Comparison of ENCODE assay signal across 8 mouse cellular contexts in the genomic region with DNA sequence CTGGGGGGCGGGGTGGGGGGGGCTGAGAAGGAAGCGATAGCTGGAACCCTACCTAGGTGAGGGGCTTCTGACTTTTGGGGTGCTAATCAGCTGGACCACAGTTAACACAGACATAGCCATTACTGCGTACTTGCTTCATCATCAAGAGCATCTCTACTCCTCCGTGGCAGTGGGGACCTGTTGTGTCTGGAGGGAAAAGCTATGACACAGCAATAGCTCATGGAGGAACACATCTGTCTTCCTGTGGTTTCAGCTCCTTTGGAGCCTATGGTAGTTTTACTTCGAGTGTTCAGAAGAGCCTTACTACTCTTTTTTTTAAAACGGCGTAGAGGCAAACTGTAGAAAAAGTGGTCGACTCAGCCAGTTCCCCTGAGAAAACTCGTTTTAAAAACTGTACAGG. TPM values are rescaled to one million over a fixed set of nuclear protein-coding genes. Genes with fewer than 3 reads are reported as not detected.
DNase-seq lines count a peak whose midpoint lies in the region; ATAC-seq and TF ChIP-seq lines count a peak whose summit lies in the region.

No protein-coding gene starts in this region.

- peaks cover 7% of the 10 kb centered on the region for H3K4me1 ChIP-seq in heart, embryonic 12.5 days (replicated peaks)
- H3K4me1 ChIP-seq in ES-E14 (ENCODE audit: control insufficient read depth in 2 of 2, insufficient read depth in 2 of 2, low read length in 2 of 2, poor library complexity in 1 of 2): no peaks in the 10 kb centered on the region
- H3K4me1 ChIP-seq in forebrain, embryonic 16.5 days (replicated peaks; ENCODE audit: control insufficient read depth, insufficient read depth, low read length): peaks cover 11% of the 10 kb centered on the region

- H3K79me2 ChIP-seq in macrophage (ENCODE audit: inconsistent target): no peaks in the 10 kb centered on the region; the same call in 1 of the 2 replicates

- H3K27me3 ChIP-seq in heart, embryonic 12.5 days (replicated peaks): no peaks in the 10 kb centered on the region
- no peaks in the 10 kb centered on the region for H3K27me3 ChIP-seq in forebrain, embryonic 16.5 days (replicated peaks; ENCODE audit: control insufficient read depth, insufficient read depth, low read length)

- in situ Hi-C loops in ES-E14 (cut with MboI; ENCODE audit: low sequenced_read_pairs in 2 of 2, unreplicated experiment in 2 of 2): no loop called here

- peak overlapping the region; percentile 91 for H3K4me2 ChIP-seq in heart, embryonic 12.5 days
- H3K4me2 ChIP-seq in forebrain, embryonic 16.5 days (ENCODE audit: low read length): peak overlapping the region; percentile 67

- 0 out of 2 replicates have a peak, but pooled peaks have one; percentile 10 for ATAC-seq in heart, embryonic 12.5 days (ENCODE audit: insufficient number of reproducible peaks, low FRiP score)
- no peak; the same call in 1 of the 2 replicates for ATAC-seq in forebrain, embryonic 16.5 days

- H3K27ac ChIP-seq in heart, embryonic 12.5 days (ENCODE audit: poor library complexity, severe bottlenecking): peak overlapping the region; percentile 78; the same call in 1 of the 2 replicates
- H3K27ac ChIP-seq in ES-E14 (ENCODE audit: insufficient read depth, low read depth, low read length, poor library complexity, severe bottlenecking): no peak overlapping the region
- H3K27ac ChIP-seq in forebrain, embryonic 16.5 days (ENCODE audit: low read length): no peak overlapping the region
- H3K27ac ChIP-seq in macrophage: no peak overlapping the region

- no peak for DNase-seq in heart, adult 11 months
- no peak for DNase-seq in ES-E14 (ENCODE audit: low read depth, low spot score)
- no peak for DNase-seq in left cerebral cortex, postnatal 10 days (ENCODE audit: extremely low spot score in 1 of 2, low spot score in 2 of 2)
- DNase-seq in yolk sac, embryonic 10.5 days (ENCODE audit: low spot score): no peak
- no peak for DNase-seq in adrenal gland, postnatal 10 days

- H3K36me3 ChIP-seq in heart, embryonic 12.5 days: peaks cover 25% of the 10 kb centered on the region
- H3K36me3 ChIP-seq in ES-E14 (ENCODE audit: control insufficient read depth, insufficient read depth, low read length, poor library complexity, severe bottlenecking) (no peaks in the 10 kb centered on the region), macrophage (ENCODE audit: inconsistent target) (peaks cover 21% of the 10 kb centered on the region; the same call in 1 of the 2 replicates)
- H3K36me3 ChIP-seq in forebrain, embryonic 16.5 days (ENCODE audit: control insufficient read depth, insufficient read depth): peaks cover 16% of the 10 kb centered on the region

- WGBS in heart, embryonic 12.5 days: 44% methylated on average over 9 of the region's 9 CpGs
- 51% methylated on average over 9 of the region's 9 CpGs for WGBS in forebrain, embryonic 16.5 days
- WGBS in macrophage (ENCODE audit: missing documents): 7% methylated on average over 9 of the region's 9 CpGs

- intact Hi-C loops in left cerebral cortex, postnatal 10 days (cut with DNase I): no loop called here

- 0 out of 2 replicates have a peak, but pooled peaks cover 3% of the 10 kb centered on the region for H3K9me3 ChIP-seq in heart, embryonic 12.5 days (replicated peaks)
- no peaks in the 10 kb centered on the region for H3K9me3 ChIP-seq in ES-E14 (ENCODE audit: control insufficient read depth, insufficient read depth, low read depth, low read length)
- H3K9me3 ChIP-seq in forebrain, embryonic 16.5 days (ENCODE audit: control insufficient read depth, low read length): no peaks in the 10 kb centered on the region

- peak overlapping the region; percentile 95 for H3K4me3 ChIP-seq in heart, embryonic 12.5 days
- H3K4me3 ChIP-seq in ES-E14 (ENCODE audit: insufficient read depth in 1 of 2, low read depth in 1 of 2, low read length in 2 of 2, poor library complexity in 1 of 2, severe bottlenecking in 1 of 2): peak overlapping the region; percentile 72 to 90
- H3K4me3 ChIP-seq in forebrain, embryonic 16.5 days (replicated peaks; ENCODE audit: low read length): peak overlapping the region; percentile 68
- H3K4me3 ChIP-seq in macrophage (ENCODE audit: inconsistent target): peak overlapping the region; percentile 94

- peak overlapping the region; percentile 89 for H3K9ac ChIP-seq in heart, embryonic 12.5 days
- peak overlapping the region; percentile 70; the same call in 1 of the 2 replicates for H3K9ac ChIP-seq in ES-E14 (ENCODE audit: insufficient read depth, low read depth, low read length, poor library complexity, severe bottlenecking)
- H3K9ac ChIP-seq in forebrain, embryonic 16.5 days (replicated peaks; ENCODE audit: low read depth, low read length): peak overlapping the region; percentile 85

TF ChIP-seq in ES-E14, 5 proteins besides CTCF, POLR2A, EP300 and RAD21:
- TF ChIP-seq ZNF384 (IDR thresholded peaks at IDR 0.05; ENCODE audit: low read depth, low read length) (no peak), MAFK (IDR thresholded peaks at IDR 0.05; ENCODE audit: insufficient read depth, low read depth, low read length) (no peak), CHD2 (IDR thresholded peaks at IDR 0.05; ENCODE audit: low read depth, low read length) (no peak), HCFC1 (IDR thresholded peaks at IDR 0.05; ENCODE audit: borderline replicate concordance, insufficient read depth, low read length) (no peak), ZC3H11A (IDR thresholded peaks at IDR 0.05; ENCODE audit: borderline replicate concordance, low read depth, low read length) (no peak)

RNA-seq across cellular contexts. Expression of a gene that starts 0.7 kb away (rescaled TPM):
- 4.6 and 5.4 TPM in 2 replicates for polyA plus RNA-seq in heart, embryonic 12.5 days (2016; fragmentation: Nextera tagmentation; extraction: Ambion mirVana)
- total RNA-seq in ES-E14 (2012; rRNA removed): 3.7 and 4.7 TPM in 2 replicates
- polyA plus RNA-seq in forebrain, embryonic 16.5 days (2015; fragmentation: Nextera tagmentation; extraction: Ambion mirVana): 25.1 and 25.9 TPM in 2 replicates
- total RNA-seq in macrophage (2018; cell fraction: chromatin; rRNA removed): 10 to 100 TPM in 12 of 26 experiments, 1 to 10 TPM in 13, under 1 TPM in 1; 1.00 to 37.7 (median 8.2) TPM
- 1 to 10 TPM in 8 of 26 experiments, under 1 TPM in 18; 0.06 to 2.8 (median 0.41) TPM for total RNA-seq in macrophage (2018; cell fraction: cytosol; rRNA removed)
- total RNA-seq in macrophage (2018; cell fraction: nucleus; rRNA removed): 10 to 100 TPM in 8 of 26 experiments, 1 to 10 TPM in 16, under 1 TPM in 2; 0.93 to 34.4 (median 7.4) TPM
- 1.1 to 3.3 TPM (median 2.3 TPM) in 3 replicates for polyA plus RNA-seq in macrophage (2018)
- total RNA-seq in left cerebral cortex, postnatal 10 days (2021): 10 to 100 TPM; 17.5 to 18.7 TPM
- total RNA-seq in adrenal gland, postnatal 10 days (2021): 1 to 10 TPM; 3.5 to 7.5 TPM

RNA-seq across cellular contexts. Expression of a gene that starts 8.6 kb away (rescaled TPM):
- polyA plus RNA-seq in heart, embryonic 12.5 days (2016; fragmentation: Nextera tagmentation; extraction: Ambion mirVana): not detected in 2 replicates
- total RNA-seq in ES-E14 (2012; rRNA removed): not detected in 2 replicates
- polyA plus RNA-seq in forebrain, embryonic 16.5 days (2015; fragmentation: Nextera tagmentation; extraction: Ambion mirVana): not detected in 2 replicates
- not detected for total RNA-seq in macrophage (2018; cell fraction: chromatin; rRNA removed)
- not detected for total RNA-seq in macrophage (2018; cell fraction: cytosol; rRNA removed)
- not detected for total RNA-seq in macrophage (2018; cell fraction: nucleus; rRNA removed)
- polyA plus RNA-seq in macrophage (2018): not detected in 3 replicates
- total RNA-seq in left cerebral cortex, postnatal 10 days (2021): not detected
- total RNA-seq in adrenal gland, postnatal 10 days (2021): not detected

RNA-seq across cellular contexts. Expression of a gene that starts 18.6 kb away (rescaled TPM):
- 0.10 and 0.12 TPM in 2 replicates for polyA plus RNA-seq in heart, embryonic 12.5 days (2016; fragmentation: Nextera tagmentation; extraction: Ambion mirVana)
- not detected in 2 replicates for total RNA-seq in ES-E14 (2012; rRNA removed)
- not detected in 2 replicates for polyA plus RNA-seq in forebrain, embryonic 16.5 days (2015; fragmentation: Nextera tagmentation; extraction: Ambion mirVana)
- not detected for total RNA-seq in macrophage (2018; cell fraction: chromatin; rRNA removed)
- total RNA-seq in macrophage (2018; cell fraction: cytosol; rRNA removed): not detected
- total RNA-seq in macrophage (2018; cell fraction: nucleus; rRNA removed): not detected
- not detected in 3 replicates for polyA plus RNA-seq in macrophage (2018)
- not detected for total RNA-seq in left cerebral cortex, postnatal 10 days (2021)
- total RNA-seq in adrenal gland, postnatal 10 days (2021): not detected

RNA-seq across cellular contexts. Expression of a gene that starts 19.4 kb away (rescaled TPM):
- polyA plus RNA-seq in heart, embryonic 12.5 days (2016; fragmentation: Nextera tagmentation; extraction: Ambion mirVana): 3.6 and 4.8 TPM in 2 replicates
- total RNA-seq in ES-E14 (2012; rRNA removed): 5.3 and 5.7 TPM in 2 replicates
- polyA plus RNA-seq in forebrain, embryonic 16.5 days (2015; fragmentation: Nextera tagmentation; extraction: Ambion mirVana): 11.5 and 13.6 TPM in 2 replicates
- 10 to 100 TPM in 3 of 26 experiments, 1 to 10 TPM in 23; 1.5 to 11.5 (median 4.5) TPM for total RNA-seq in macrophage (2018; cell fraction: chromatin; rRNA removed)
- 1 to 10 TPM in 19 of 26 experiments, under 1 TPM in 7; 0.25 to 4.9 (median 2.5) TPM for total RNA-seq in macrophage (2018; cell fraction: cytosol; rRNA removed)
- 10 to 100 TPM in 2 of 26 experiments, 1 to 10 TPM in 23, under 1 TPM in 1; 0.78 to 10.3 (median 3.5) TPM for total RNA-seq in macrophage (2018; cell fraction: nucleus; rRNA removed)
- 1.9 to 2.7 TPM (median 1.9 TPM) in 3 replicates for polyA plus RNA-seq in macrophage (2018)
- 10 to 100 TPM in 1 of 2 experiments, 1 to 10 TPM in 1; 8.8 to 11.0 TPM for total RNA-seq in left cerebral cortex, postnatal 10 days (2021)
- 1 to 10 TPM; 5.5 to 8.2 TPM for total RNA-seq in adrenal gland, postnatal 10 days (2021)

RNA-seq across cellular contexts. Expression of a gene that starts 32.8 kb away (rescaled TPM):
- polyA plus RNA-seq in heart, embryonic 12.5 days (2016; fragmentation: Nextera tagmentation; extraction: Ambion mirVana): 0.18 TPM in 1 of 2 replicates, not detected in the other
- total RNA-seq in ES-E14 (2012; rRNA removed): not detected in 2 replicates
- polyA plus RNA-seq in forebrain, embryonic 16.5 days (2015; fragmentation: Nextera tagmentation; extraction: Ambion mirVana): not detected in 2 replicates
- total RNA-seq in macrophage (2018; cell fraction: chromatin; rRNA removed): not detected
- not detected for total RNA-seq in macrophage (2018; cell fraction: cytosol; rRNA removed)
- not detected for total RNA-seq in macrophage (2018; cell fraction: nucleus; rRNA removed)
- polyA plus RNA-seq in macrophage (2018): not detected in 3 replicates
- not detected for total RNA-seq in left cerebral cortex, postnatal 10 days (2021)
- not detected for total RNA-seq in adrenal gland, postnatal 10 days (2021)
